Mouse (Mus musculus) forebrain, embryonic 12.5 days (tissue): Measurements from ENCODE around the gene Bpifb3. TPM values are rescaled to one million over a fixed set of nuclear protein-coding genes. Genes with fewer than 3 reads are reported as not detected.

Source experiments
- ATAC-seq: fragments of 200-750 bp; cut with Nextera tagmentation; 2 replicates; pipeline ENCODE4 v1.8.0; 2017; ENCODE audit warnings: moderate TSS enrichment; ENCODE audit not compliant: low FRiP score
- H3K27ac ChIP-seq: fragments of 300-500 bp; sonication (generic); 2 replicates; pipeline ENCODE4 v1.5.1; 2016; ENCODE audit warnings: mild to moderate bottlenecking
- H3K27me3 ChIP-seq: fragments of 300-500 bp; sonication (generic); 2 replicates; pipeline ENCODE4 v1.6.1; 2016; ENCODE audit warnings: mild to moderate bottlenecking
- H3K36me3 ChIP-seq: fragments of 300-500 bp; sonication (generic); replicated peaks from 2 replicates; pipeline ENCODE4 v1.6.1; 2016; ENCODE audit warnings: mild to moderate bottlenecking
- H3K4me1 ChIP-seq: fragments of 300-500 bp; sonication (generic); 2 replicates; pipeline ENCODE4 v1.6.1; 2016
- H3K4me2 ChIP-seq: fragments of 300-500 bp; sonication (generic); 2 replicates; pipeline ENCODE4 v1.6.1; 2016; ENCODE audit warnings: mild to moderate bottlenecking, moderate library complexity
- H3K4me3 ChIP-seq: fragments of 300-500 bp; sonication (generic); replicated peaks from 2 replicates; pipeline ENCODE4 v1.5.1; 2016; ENCODE audit warnings: mild to moderate bottlenecking
- H3K9ac ChIP-seq: fragments of 300-500 bp; sonication (generic); 2 replicates; pipeline ENCODE4 v1.6.1; 2016; ENCODE audit warnings: mild to moderate bottlenecking
- H3K9me3 ChIP-seq: fragments of 300-500 bp; sonication (generic); 2 replicates; pipeline ENCODE4 v1.6.1; 2016
- WGBS: fragments of 180-500 bp; shearing (Covaris S2); methylation state at CpG from one replicate; pipeline ENCODE4 v1.1.7; 2016; 5-methylcytosine and 5-hydroxymethylcytosine counted together
- polyA plus RNA-seq: library from polyadenylated mRNA; unstranded; fragments of >200 nt; fragmentation: Nextera tagmentation; extraction: Ambion mirVana; gene quantifications from 2 replicates; pipeline ENCODE4 v1.2.1, GENCODE M21; 2016

Gene Bpifb3
- not detected in 2 replicates for polyA plus RNA-seq

- Histone ChIP-seq H3K27me3 (no peaks in the 10 kb centered on the region), H3K27ac (no peak within 1 kb of the TSS), H3K9ac (no peak within 1 kb of the TSS; the same call in 1 of the 2 replicates), H3K4me3 (no peak within 1 kb of the TSS), H3K9me3 (no peaks in the 10 kb centered on the region), H3K36me3 (no peaks in the 10 kb centered on the region), H3K4me2 (no peak within 1 kb of the TSS), H3K4me1 (no peaks in the 10 kb centered on the region; the same call in 1 of the 2 replicates)
- ATAC-seq = no peak
- WGBS = 59% methylated on average over 8 of the region's 8 CpGs
Measured at GRCm38 (mm10) chr2:153917930-153918329, at the start of gene Bpifb3. Bpifb3 (plus strand) TSS chr2:153918230.

- Histone ChIP-seq H3K27me3 (no peaks in the 10 kb centered on the region), H3K36me3 (no peaks in the 10 kb centered on the region), H3K4me2 (no peak within 1 kb of the TSS), H3K4me1 (no peaks in the 10 kb centered on the region), H3K9ac (no peak within 1 kb of the TSS), H3K4me3 (no peak within 1 kb of the TSS), H3K9me3 (no peaks in the 10 kb centered on the region), H3K27ac (no peak within 1 kb of the TSS)
- 87% methylated on average over 4 of the region's 4 CpGs for WGBS
- ATAC-seq = no peak
Measured at GRCm38 (mm10) chr2:153870984-153871383, 47.0 kb upstream of the Bpifb3 start, which contains the start of gene Sun5. Sun5 (minus strand) TSS chr2:153871084.

- WGBS = 73% methylated on average over 9 of the region's 9 CpGs
- Histone ChIP-seq H3K36me3 (no peaks in the 10 kb centered on the region), H3K27me3 (no peaks in the 10 kb centered on the region), H3K4me1 (no peaks in the 10 kb centered on the region), H3K4me3 (no peak within 1 kb of the TSS), H3K27ac (no peak within 1 kb of the TSS), H3K9ac (no peak within 1 kb of the TSS), H3K4me2 (no peak within 1 kb of the TSS), H3K9me3 (no peaks in the 10 kb centered on the region)
- ATAC-seq = no peak
Measured at GRCm38 (mm10) chr2:153874745-153875144, 43.3 kb upstream of the Bpifb3 start, which contains the start of gene Bpifb2. Bpifb2 (plus strand) TSS chr2:153875045.

- H3K4me1 ChIP-seq = no peaks in the 10 kb centered on the region
- 77% methylated on average over 5 of the region's 5 CpGs for WGBS
- no peaks in the 10 kb centered on the region for H3K9me3 ChIP-seq
- H3K4me2 ChIP-seq = no peak overlapping the region
- no peak overlapping the region for H3K4me3 ChIP-seq
- H3K27ac ChIP-seq = no peak overlapping the region
- no peaks in the 10 kb centered on the region for H3K36me3 ChIP-seq
- no peak for ATAC-seq
- no peaks in the 10 kb centered on the region for H3K27me3 ChIP-seq
- no peak overlapping the region for H3K9ac ChIP-seq
Measured at GRCm38 (mm10) chr2:153899111-153899510, 18.9 kb upstream of the Bpifb3 start.

GRCm38 (mm10) chr2:153900088-153900487 lies 17.9 kb upstream of the Bpifb3 start, which contains the start of gene Bpifb6:
Bpifb6 (plus strand) TSS chr2:153900388.
- ATAC-seq = no peak
- Histone ChIP-seq H3K9me3 (no peaks in the 10 kb centered on the region), H3K9ac (no peak within 1 kb of the TSS), H3K36me3 (no peaks in the 10 kb centered on the region), H3K27me3 (no peaks in the 10 kb centered on the region), H3K4me3 (no peak within 1 kb of the TSS), H3K27ac (no peak within 1 kb of the TSS), H3K4me1 (no peaks in the 10 kb centered on the region), H3K4me2 (no peak within 1 kb of the TSS)
- 60% methylated on average over 4 of the region's 4 CpGs for WGBS

GRCm38 (mm10) chr2:153902726-153903125 lies 15.3 kb upstream of the Bpifb3 start:
- no peak for ATAC-seq
- H3K27me3 ChIP-seq = no peaks in the 10 kb centered on the region
- 77% methylated on average over 6 of the region's 6 CpGs for WGBS
- no peaks in the 10 kb centered on the region for H3K4me1 ChIP-seq
- H3K27ac ChIP-seq = no peak overlapping the region
- H3K9ac ChIP-seq = no peak overlapping the region
- H3K36me3 ChIP-seq = no peaks in the 10 kb centered on the region
- H3K4me3 ChIP-seq = no peak overlapping the region
- no peaks in the 10 kb centered on the region for H3K9me3 ChIP-seq
- no peak overlapping the region for H3K4me2 ChIP-seq

GRCm38 (mm10) chr2:153906626-153907025 lies 11.4 kb upstream of the Bpifb3 start:
- WGBS = 85% methylated on average over 4 of the region's 4 CpGs
- no peak for ATAC-seq

GRCm38 (mm10) chr2:153914151-153914550 lies 3.9 kb upstream of the Bpifb3 start:
- Histone ChIP-seq H3K27me3 (no peaks in the 10 kb centered on the region), H3K9ac (no peak overlapping the region), H3K36me3 (no peaks in the 10 kb centered on the region), H3K4me1 (no peaks in the 10 kb centered on the region; the same call in 1 of the 2 replicates), H3K27ac (no peak overlapping the region), H3K9me3 (no peaks in the 10 kb centered on the region), H3K4me3 (no peak overlapping the region), H3K4me2 (no peak overlapping the region)
- ATAC-seq = no peak
- 65% methylated on average over 5 of the region's 5 CpGs for WGBS

More at GRCm38 (mm10) chr2:153906626-153907025, 11.4 kb upstream of the Bpifb3 start:
- no peaks in the 10 kb centered on the region for H3K9me3 ChIP-seq
- H3K27ac ChIP-seq = no peak overlapping the region
- no peak overlapping the region for H3K4me3 ChIP-seq
- H3K9ac ChIP-seq = no peak overlapping the region
- H3K27me3 ChIP-seq = no peaks in the 10 kb centered on the region
- H3K4me1 ChIP-seq = no peaks in the 10 kb centered on the region
- no peak overlapping the region for H3K4me2 ChIP-seq
- no peaks in the 10 kb centered on the region for H3K36me3 ChIP-seq

GRCm38 (mm10) chr2:153921246-153921645 lies 3.2 kb downstream of the Bpifb3 start:
- H3K4me2 ChIP-seq = no peak overlapping the region
- H3K27ac ChIP-seq = no peak overlapping the region
- no peaks in the 10 kb centered on the region for H3K27me3 ChIP-seq
- no peak for ATAC-seq
- WGBS = 91% methylated on average over 6 of the region's 6 CpGs
- H3K4me1 ChIP-seq = no peaks in the 10 kb centered on the region
- H3K9ac ChIP-seq = no peak overlapping the region
- no peaks in the 10 kb centered on the region for H3K36me3 ChIP-seq
- H3K9me3 ChIP-seq = no peaks in the 10 kb centered on the region
- H3K4me3 ChIP-seq = no peak overlapping the region

GRCm38 (mm10) chr2:153929871-153930413 lies 11.9 kb downstream of the Bpifb3 start:
- H3K4me2 ChIP-seq = no peak overlapping the region
- ATAC-seq = no peak
- H3K36me3 ChIP-seq = no peaks in the 10 kb centered on the region
- H3K27ac ChIP-seq = no peak overlapping the region
- no peaks in the 10 kb centered on the region for H3K27me3 ChIP-seq
- 54% methylated on average over 3 of the region's 3 CpGs for WGBS
- H3K4me1 ChIP-seq = peaks cover 9% of the 10 kb centered on the region
- H3K4me3 ChIP-seq = no peak overlapping the region
- H3K9me3 ChIP-seq = no peaks in the 10 kb centered on the region
- no peak overlapping the region for H3K9ac ChIP-seq

GRCm38 (mm10) chr2:153931125-153931524 lies 13.1 kb downstream of the Bpifb3 start:
- Histone ChIP-seq H3K9ac (no peak overlapping the region), H3K36me3 (no peaks in the 10 kb centered on the region), H3K4me2 (no peak overlapping the region), H3K4me3 (no peak overlapping the region), H3K4me1 (peaks cover 9% of the 10 kb centered on the region), H3K27ac (no peak overlapping the region), H3K27me3 (no peaks in the 10 kb centered on the region), H3K9me3 (no peaks in the 10 kb centered on the region)
- ATAC-seq = peak; percentile 20; the same call in 1 of the 2 replicates
- WGBS = 59% methylated on average over 6 of the region's 6 CpGs

GRCm38 (mm10) chr2:153933311-153933710 lies 15.3 kb downstream of the Bpifb3 start:
- Histone ChIP-seq H3K4me3 (no peak overlapping the region), H3K27me3 (no peaks in the 10 kb centered on the region), H3K27ac (no peak overlapping the region), H3K9ac (no peak overlapping the region), H3K36me3 (no peaks in the 10 kb centered on the region), H3K4me2 (no peak overlapping the region), H3K4me1 (peaks cover 9% of the 10 kb centered on the region), H3K9me3 (no peaks in the 10 kb centered on the region)
- ATAC-seq = no peak
- 77% methylated on average over 6 of the region's 6 CpGs for whole genome bisulfite sequencing

GRCm38 (mm10) chr2:153935348-153935747 lies 17.3 kb downstream of the Bpifb3 start:
- Histone ChIP-seq H3K4me2 (no peak overlapping the region), H3K4me1 (peaks cover 9% of the 10 kb centered on the region), H3K36me3 (no peaks in the 10 kb centered on the region), H3K4me3 (no peak overlapping the region), H3K27ac (no peak overlapping the region), H3K9ac (no peak overlapping the region), H3K27me3 (no peaks in the 10 kb centered on the region), H3K9me3 (no peaks in the 10 kb centered on the region)
- no peak for ATAC-seq
- WGBS = 91% methylated on average over 6 of the region's 6 CpGs
